Mouse (Mus musculus) lung, embryonic 16.5 days (tissue): ENCODE measurements around the gene Mrpl51. TPM values are rescaled to one million over a fixed set of nuclear protein-coding genes. Genes with fewer than 3 reads are reported as not detected.
A peak's percentile ranks its signal among the peaks of the same experiment; 100 is the strongest.

Source experiments
- ATAC-seq: fragments of 200-750 bp; cut with Nextera tagmentation; 2 replicates; pipeline ENCODE4 v1.8.0; 2017; ENCODE audit warnings: low read depth, mild to moderate bottlenecking, moderate library complexity
- H3K27ac ChIP-seq: fragments of 300-500 bp; sonication (generic); 2 replicates; pipeline ENCODE4 v1.5.1; 2014; ENCODE audit warnings: mild to moderate bottlenecking, control low read depth, low read length
- H3K27me3 ChIP-seq: fragments of 300-500 bp; sonication (generic); 2 replicates; pipeline ENCODE4 v1.6.1; 2014; ENCODE audit warnings: low read depth, low read length, mixed read lengths; ENCODE audit not compliant: control insufficient read depth, insufficient read depth
- H3K36me3 ChIP-seq: fragments of 300-500 bp; sonication (generic); 2 replicates; pipeline ENCODE4 v1.6.1; 2014; ENCODE audit warnings: low read length; ENCODE audit not compliant: control insufficient read depth, insufficient read depth
- H3K4me1 ChIP-seq: fragments of 300-500 bp; sonication (generic); replicated peaks from 2 replicates; pipeline ENCODE4 v1.6.1; 2014; ENCODE audit warnings: low read length, mixed read lengths; ENCODE audit not compliant: control insufficient read depth, insufficient read depth
- H3K4me2 ChIP-seq: fragments of 300-500 bp; sonication (generic); 2 replicates; pipeline ENCODE4 v1.6.1; 2014; ENCODE audit warnings: low read depth, low read length, control low read depth
- H3K4me3 ChIP-seq: fragments of 300-500 bp; sonication (generic); 2 replicates; pipeline ENCODE4 v1.5.1; 2014; ENCODE audit warnings: mild to moderate bottlenecking, low read length, control low read depth
- H3K9ac ChIP-seq: fragments of 300-500 bp; sonication (generic); 2 replicates; pipeline ENCODE4 v1.6.1; 2014; ENCODE audit warnings: low read length, control low read depth
- H3K9me3 ChIP-seq: fragments of 300-500 bp; sonication (generic); 2 replicates; pipeline ENCODE4 v1.6.1; 2016; ENCODE audit warnings: low read length; ENCODE audit not compliant: control insufficient read depth
- WGBS: fragments of 180-500 bp; shearing (Covaris S2); extraction: QIAGEN DNeasy Blood & Tissue Kit; methylation state at CpG from one replicate; pipeline ENCODE4 v1.1.7; 2014; 5-methylcytosine and 5-hydroxymethylcytosine counted together
- polyA plus RNA-seq: library from polyadenylated mRNA; unstranded; fragments of >200 nt; fragmentation: Nextera tagmentation; extraction: Ambion mirVana; gene quantifications from 2 replicates; pipeline ENCODE4 v1.2.1, GENCODE M21; 2015

Mrpl51 gene
- polyA plus RNA-seq, 1 experiment from 2014 or later, result 226 TPM

DNA sequence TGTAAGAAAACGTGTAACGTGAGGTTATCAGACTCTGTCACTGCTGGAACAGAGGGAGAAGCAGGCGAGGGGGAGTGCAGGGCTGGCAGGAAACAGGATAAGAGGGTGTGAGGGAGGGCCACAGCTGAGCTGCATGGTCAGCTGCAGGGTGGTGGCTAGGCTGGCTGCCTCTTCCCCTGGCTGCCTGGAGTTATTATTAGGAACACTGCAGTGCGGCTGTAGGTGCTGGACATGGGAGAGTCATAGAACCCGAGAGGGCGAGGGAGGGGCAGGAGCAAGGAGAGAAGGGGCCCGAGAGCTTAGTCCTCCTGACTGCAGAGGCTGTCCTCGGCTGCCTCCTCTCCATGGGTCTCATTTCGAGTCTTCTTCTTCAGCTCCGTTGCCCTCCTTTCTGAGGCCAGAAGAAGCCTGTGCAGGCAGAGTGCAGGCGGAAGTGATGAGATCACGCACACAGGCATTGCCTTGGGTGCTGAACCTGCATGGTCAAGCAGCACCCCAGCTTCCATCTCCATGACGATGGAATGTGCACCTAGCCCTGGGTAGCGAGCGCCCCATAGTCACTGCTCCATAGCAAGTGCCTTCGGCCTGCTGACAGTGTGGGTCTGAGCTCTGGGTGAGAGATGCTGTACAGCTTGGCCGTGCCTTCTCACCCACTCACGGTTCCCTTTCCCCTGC, 43.2 kb upstream of the Mrpl51 start:
- ATAC-seq, result 0 out of 2 replicates have a peak, but pooled peaks have one; percentile 24
- WGBS, result 54% methylated on average over 18 of the region's 18 CpGs
- H3K27me3 ChIP-seq, result no peaks in the 10 kb centered on the region
- peak overlapping the region; percentile 65 for H3K27ac ChIP-seq
- no peak overlapping the region for H3K4me2 ChIP-seq
- no peak overlapping the region for H3K4me3 ChIP-seq
- peaks cover 3% of the 10 kb centered on the region; the same call in 1 of the 2 replicates for H3K36me3 ChIP-seq
- H3K9me3 ChIP-seq, result no peaks in the 10 kb centered on the region
- 0 out of 2 replicates have a peak overlapping the region, but pooled peaks have one; percentile 0 for H3K9ac ChIP-seq
- H3K4me1 ChIP-seq, result peaks cover 31% of the 10 kb centered on the region

DNA sequence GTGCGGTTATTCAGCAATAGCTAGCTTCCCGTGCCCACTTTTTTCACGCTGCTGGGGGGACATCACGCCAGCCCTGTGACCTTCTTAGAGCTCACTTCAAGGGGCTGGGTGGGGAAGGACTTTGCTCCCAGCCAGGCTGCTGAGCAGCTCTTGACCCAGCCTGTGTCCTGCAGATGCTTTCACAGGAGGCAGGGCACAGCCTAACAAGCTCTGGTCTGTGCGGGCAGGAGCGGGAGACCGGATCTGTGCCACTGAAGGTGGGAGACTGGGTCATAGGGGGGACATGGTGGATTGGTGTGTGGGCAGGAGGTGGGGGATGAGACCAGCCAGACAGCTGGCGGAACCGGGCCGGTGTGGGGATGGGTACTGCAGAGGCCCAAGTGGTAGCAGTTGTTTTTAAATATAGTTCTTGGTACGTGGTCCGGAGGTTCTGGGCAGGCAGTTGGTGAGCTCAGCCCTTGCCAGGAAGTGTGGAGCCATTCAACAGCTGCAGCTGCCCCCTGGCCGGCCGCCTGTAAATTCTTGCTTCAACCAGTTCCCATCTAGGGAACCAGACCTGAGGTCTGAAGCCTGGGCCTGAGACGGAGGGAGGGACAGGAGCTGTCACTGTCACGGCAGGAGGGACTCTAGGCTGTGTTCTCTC, 42.6 kb upstream of the Mrpl51 start:
- Histone ChIP-seq H3K4me2 (no peak overlapping the region), H3K36me3 (no peaks in the 10 kb centered on the region), H3K27me3 (no peaks in the 10 kb centered on the region), H3K9ac (peak overlapping the region; percentile 42; the same call in 1 of the 2 replicates), H3K4me3 (no peak overlapping the region), H3K9me3 (no peaks in the 10 kb centered on the region), H3K4me1 (peaks cover 31% of the 10 kb centered on the region), H3K27ac (peak overlapping the region; percentile 15)
- WGBS, result 77% methylated on average over 16 of the region's 16 CpGs
- ATAC-seq, result no peak

DNA sequence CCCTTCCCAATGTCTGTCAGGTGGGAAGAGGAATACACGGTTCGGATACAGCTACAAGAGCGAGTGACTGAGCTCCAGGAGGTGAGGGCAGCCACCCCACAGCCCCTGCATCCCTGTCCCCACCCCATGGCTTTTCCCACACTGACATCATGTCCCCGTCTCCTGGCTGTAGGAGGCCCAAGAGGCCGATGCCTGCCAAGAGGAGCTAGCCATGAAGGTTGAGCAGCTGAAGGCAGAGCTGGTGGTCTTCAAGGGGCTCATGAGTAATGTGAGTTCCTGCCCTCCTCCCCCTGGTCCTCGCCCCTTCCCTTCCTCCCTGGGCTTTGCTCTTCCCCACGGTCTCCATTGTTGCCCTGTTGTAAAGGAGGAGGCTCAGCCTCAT, 42.0 kb upstream of the Mrpl51 start:
- no peak overlapping the region for H3K4me3 ChIP-seq
- no peaks in the 10 kb centered on the region for H3K9me3 ChIP-seq
- ATAC-seq, result no peak
- no peaks in the 10 kb centered on the region for H3K36me3 ChIP-seq
- H3K4me1 ChIP-seq, result peaks cover 31% of the 10 kb centered on the region
- H3K4me2 ChIP-seq, result no peak overlapping the region
- H3K9ac ChIP-seq, result peak overlapping the region; percentile 42; the same call in 1 of the 2 replicates
- H3K27ac ChIP-seq, result peak overlapping the region; percentile 25
- no peaks in the 10 kb centered on the region for H3K27me3 ChIP-seq
- WGBS, result 72% methylated on average over 7 of the region's 7 CpGs

DNA sequence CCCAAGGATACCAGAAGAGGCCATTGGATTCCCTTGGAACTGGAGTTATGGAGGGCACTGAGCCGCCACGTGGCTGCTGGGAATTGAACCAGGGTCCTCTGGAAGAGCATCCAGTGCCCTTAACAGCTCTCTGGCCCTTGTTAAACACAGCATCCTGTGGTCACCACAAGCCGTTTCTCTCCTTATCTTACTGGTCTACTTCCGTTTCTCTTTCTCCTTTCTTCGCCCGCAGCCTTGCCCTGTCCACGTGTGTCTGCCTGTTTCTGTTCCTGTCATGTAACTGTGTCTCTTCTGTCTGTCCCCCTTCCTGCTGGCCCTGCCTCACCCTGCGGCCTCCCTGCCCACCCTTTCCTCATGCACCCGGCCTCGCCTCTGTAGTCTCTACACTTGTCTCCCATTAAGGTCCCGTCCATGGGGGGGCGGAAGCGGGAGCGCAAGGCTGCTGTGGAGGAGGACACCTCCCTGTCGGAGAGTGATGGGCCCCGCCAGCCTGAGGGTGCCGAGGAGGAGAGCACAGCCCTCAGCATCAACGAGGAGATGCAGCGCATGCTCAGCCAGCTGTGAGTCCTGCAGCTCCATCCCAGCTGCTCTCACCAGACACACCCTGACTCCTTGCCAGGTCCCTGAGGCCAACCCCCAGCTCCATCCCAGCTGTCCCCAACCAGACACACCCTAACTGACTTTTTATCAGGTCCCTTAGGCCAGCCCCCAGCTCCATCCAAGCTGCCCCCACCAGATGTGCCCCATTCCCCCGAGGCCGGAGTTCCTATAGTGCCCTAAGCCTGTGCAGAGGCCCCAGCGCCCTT, 39.2 kb upstream of the Mrpl51 start:
- no peak for ATAC-seq
- 74% methylated on average over 22 of the region's 22 CpGs for WGBS
- Histone ChIP-seq H3K36me3 (no peaks in the 10 kb centered on the region), H3K9ac (no peak overlapping the region), H3K4me2 (no peak overlapping the region), H3K27ac (no peak overlapping the region), H3K4me3 (no peak overlapping the region), H3K9me3 (no peaks in the 10 kb centered on the region), H3K27me3 (no peaks in the 10 kb centered on the region), H3K4me1 (peaks cover 13% of the 10 kb centered on the region)

DNA sequence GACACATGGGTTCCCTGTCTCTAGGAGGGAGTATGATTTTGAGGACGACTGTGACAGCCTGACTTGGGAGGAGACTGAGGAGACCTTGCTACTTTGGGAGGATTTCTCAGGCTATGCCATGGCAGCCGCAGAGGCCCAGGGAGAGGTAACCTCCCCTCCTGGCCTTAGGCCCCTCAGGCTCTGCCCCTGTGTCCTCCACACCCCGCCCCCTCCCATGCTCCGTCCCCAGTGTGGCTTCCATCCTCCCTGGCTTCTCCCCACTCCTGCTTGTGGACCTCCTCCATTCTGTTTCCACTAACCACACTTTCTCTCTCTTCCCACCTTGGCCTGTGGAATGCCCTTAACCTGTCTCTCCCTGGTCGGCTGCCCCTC, 38.6 kb upstream of the Mrpl51 start:
- WGBS, result 79% methylated on average over 5 of the region's 5 CpGs
- no peaks in the 10 kb centered on the region for H3K27me3 ChIP-seq
- peaks cover 11% of the 10 kb centered on the region for H3K4me1 ChIP-seq
- no peak for ATAC-seq
- no peak overlapping the region for H3K27ac ChIP-seq
- no peak overlapping the region for H3K4me3 ChIP-seq
- H3K9ac ChIP-seq, result no peak overlapping the region
- H3K4me2 ChIP-seq, result no peak overlapping the region
- no peaks in the 10 kb centered on the region for H3K36me3 ChIP-seq
- H3K9me3 ChIP-seq, result no peaks in the 10 kb centered on the region

DNA sequence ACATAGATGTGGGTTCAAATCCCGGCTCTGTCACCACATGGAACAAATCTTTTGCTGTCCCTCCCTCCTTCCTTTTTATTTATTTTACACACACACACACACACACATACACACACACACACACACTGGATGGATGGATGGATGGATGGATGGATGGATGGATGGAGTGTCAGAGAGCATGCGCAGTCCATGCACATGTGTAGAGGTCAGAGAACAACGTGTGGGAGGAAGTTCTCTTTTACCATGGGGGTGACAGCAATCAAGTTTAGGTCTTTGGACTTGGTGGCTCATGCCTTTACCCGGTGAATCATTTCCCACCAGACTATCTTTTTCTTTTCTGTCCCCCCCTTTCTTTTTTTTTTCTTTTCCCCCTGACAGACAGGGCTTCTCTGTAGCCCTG, 37.9 kb upstream of the Mrpl51 start:
- H3K36me3 ChIP-seq, result peaks cover 4% of the 10 kb centered on the region; the same call in 1 of the 2 replicates
- 84% methylated on average over 4 of the region's 4 CpGs for WGBS
- ATAC-seq, result no peak
- no peaks in the 10 kb centered on the region for H3K27me3 ChIP-seq
- H3K4me2 ChIP-seq, result no peak overlapping the region
- peaks cover 7% of the 10 kb centered on the region; the same call in 1 of the 2 replicates for H3K4me1 ChIP-seq
- H3K9me3 ChIP-seq, result no peaks in the 10 kb centered on the region
- H3K9ac ChIP-seq, result no peak overlapping the region
- H3K27ac ChIP-seq, result no peak overlapping the region
- H3K4me3 ChIP-seq, result no peak overlapping the region

DNA sequence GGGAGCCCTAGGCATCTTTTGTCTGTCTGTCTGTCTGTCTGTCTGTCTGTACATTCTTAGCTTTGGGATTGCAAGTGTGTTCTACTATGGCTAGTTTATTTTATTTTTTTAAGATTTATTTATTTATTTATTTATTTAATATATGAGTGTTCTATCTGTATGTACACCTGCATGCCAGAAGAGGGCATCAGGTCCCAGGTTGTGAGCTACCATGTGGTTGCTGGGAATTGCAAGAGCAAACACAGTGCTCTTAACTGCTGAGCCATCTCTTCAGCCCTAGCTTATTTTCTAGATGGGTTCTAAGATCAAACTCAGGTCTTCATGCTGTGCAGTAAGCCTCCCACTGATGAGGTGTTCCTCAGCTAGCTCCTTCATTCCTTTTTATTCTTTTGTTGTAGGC, 37.1 kb upstream of the Mrpl51 start:
- Histone ChIP-seq H3K4me1 (0 out of 2 replicates have a peak, but pooled peaks cover 3% of the 10 kb centered on the region), H3K4me2 (no peak overlapping the region), H3K27ac (no peak overlapping the region), H3K36me3 (peaks cover 10% of the 10 kb centered on the region; the same call in 1 of the 2 replicates), H3K4me3 (no peak overlapping the region), H3K9me3 (no peaks in the 10 kb centered on the region), H3K27me3 (no peaks in the 10 kb centered on the region), H3K9ac (no peak overlapping the region)
- ATAC-seq, result no peak

DNA sequence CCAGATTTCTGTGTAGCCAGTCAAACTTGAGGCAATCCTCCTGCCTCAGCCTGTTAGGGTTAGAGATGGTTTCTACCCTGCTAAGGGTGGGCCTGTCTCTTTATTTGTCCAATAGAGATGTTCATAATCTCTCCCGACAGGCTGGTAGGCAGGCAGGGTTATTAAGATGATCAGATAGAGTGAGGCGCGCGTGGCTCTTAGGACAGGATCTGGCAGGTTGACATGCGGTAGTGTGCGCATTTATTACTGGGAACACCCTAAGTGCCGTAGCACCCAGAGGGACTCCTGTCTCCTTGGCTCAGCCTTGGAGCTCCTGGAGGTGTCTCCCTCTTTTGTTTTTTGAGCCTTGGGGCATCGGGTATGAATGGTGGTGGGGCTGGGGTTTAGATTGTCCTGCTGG, 36.3 kb upstream of the Mrpl51 start:
- Histone ChIP-seq H3K27me3 (no peaks in the 10 kb centered on the region), H3K9ac (no peak overlapping the region), H3K4me3 (no peak overlapping the region), H3K27ac (no peak overlapping the region), H3K36me3 (peaks cover 14% of the 10 kb centered on the region; the same call in 1 of the 2 replicates), H3K9me3 (no peaks in the 10 kb centered on the region), H3K4me1 (no peaks in the 10 kb centered on the region), H3K4me2 (no peak overlapping the region)
- no peak for ATAC-seq
- 87% methylated on average over 8 of the region's 8 CpGs for WGBS

DNA sequence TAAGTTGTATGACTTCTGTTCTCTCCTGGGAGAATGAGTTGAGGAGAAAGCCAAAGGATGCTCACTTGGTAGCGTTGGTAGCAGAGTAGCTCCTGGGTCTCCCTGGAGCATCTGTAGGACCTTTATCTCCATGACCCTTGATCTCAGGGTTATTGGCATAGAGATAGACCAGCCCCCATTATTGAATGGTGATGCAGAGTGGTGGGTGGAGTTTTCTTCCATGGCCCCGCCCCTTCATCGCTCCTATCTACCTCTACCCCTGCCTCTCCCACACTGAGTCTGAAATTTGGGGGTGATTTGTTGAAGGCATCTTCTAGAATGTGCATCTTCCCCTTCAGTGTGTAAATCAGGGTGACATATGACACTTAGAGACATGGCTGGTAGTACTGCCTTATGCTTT, 35.1 kb upstream of the Mrpl51 start:
- 81% methylated on average over 3 of the region's 3 CpGs for WGBS
- H3K9ac ChIP-seq, result no peak overlapping the region
- H3K9me3 ChIP-seq, result no peaks in the 10 kb centered on the region
- no peak overlapping the region for H3K4me2 ChIP-seq
- no peak for ATAC-seq
- no peak overlapping the region for H3K4me3 ChIP-seq
- peaks cover 23% of the 10 kb centered on the region for H3K36me3 ChIP-seq
- H3K27ac ChIP-seq, result no peak overlapping the region
- 0 out of 2 replicates have a peak, but pooled peaks cover 2% of the 10 kb centered on the region for H3K4me1 ChIP-seq
- H3K27me3 ChIP-seq, result no peaks in the 10 kb centered on the region
